In the genomic region with DNA sequence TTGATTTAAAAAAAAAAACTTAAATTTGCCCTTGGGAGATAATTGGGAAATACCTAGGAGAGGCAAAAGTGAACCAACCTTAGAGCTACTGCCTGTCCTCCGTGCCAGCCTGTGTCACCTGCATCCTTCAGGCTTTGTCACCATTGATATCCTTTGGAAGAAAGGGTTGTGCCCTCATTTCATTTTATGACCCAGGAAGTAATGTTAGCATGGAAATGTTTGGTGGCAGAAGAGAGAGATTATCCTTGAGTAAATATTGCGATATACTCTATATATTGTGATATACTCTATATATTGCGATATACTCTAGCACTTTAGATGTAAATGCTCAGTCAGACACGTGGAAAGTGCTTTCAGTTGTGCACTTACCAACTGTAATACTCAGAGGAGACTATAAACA, we compare ENCODE assay signal across 11 mouse cellular contexts. TPM values are rescaled to one million over a fixed set of nuclear protein-coding genes. Genes with fewer than 3 reads are reported as not detected.
DNase-seq lines count a peak whose midpoint lies in the region; ATAC-seq and TF ChIP-seq lines count a peak whose summit lies in the region.
"Had no signal": no experiment of that assay in that cellular context is flagged by ENCODE, and none has a peak within 500 bp of the region (broad histone marks: within the 10 kb centered on the region; RNA-seq: fewer than 3 reads in every experiment).

No protein-coding gene starts in this region.

- intact Hi-C loops in heart, postnatal 10 days (cut with DNase I) = no loop called here

- no peak overlapping the region for H3K4me3 ChIP-seq in lung, embryonic 15.5 days
- no peak overlapping the region for H3K4me3 ChIP-seq in lung, adult 2 months (replicated peaks; ENCODE audit: extremely low read depth, low read depth, low read length)
- peak overlapping the region; percentile 27 for H3K4me3 ChIP-seq in forebrain, embryonic 16.5 days (replicated peaks; ENCODE audit: low read length)
- no peak overlapping the region for H3K4me3 ChIP-seq in limb, embryonic 13.5 days
- H3K4me3 ChIP-seq in stomach, embryonic 15.5 days (replicated peaks) = no peak overlapping the region
- H3K4me3 ChIP-seq: heart, embryonic 12.5 days had no signal

- H3K4me2 ChIP-seq in lung, embryonic 15.5 days = peak overlapping the region; percentile 40
- peak overlapping the region; percentile 58 for H3K4me2 ChIP-seq in forebrain, embryonic 16.5 days (ENCODE audit: low read length)
- peak overlapping the region; percentile 59 for H3K4me2 ChIP-seq in limb, embryonic 13.5 days (replicated peaks)
- 0 out of 2 replicates have a peak overlapping the region, but pooled peaks have one; percentile 26 for H3K4me2 ChIP-seq in stomach, embryonic 15.5 days

- no peak overlapping the region for H3K9ac ChIP-seq in lung, embryonic 15.5 days
- no peak overlapping the region for H3K9ac ChIP-seq in forebrain, embryonic 16.5 days (replicated peaks; ENCODE audit: low read depth, low read length)
- peak overlapping the region; percentile 43; the same call in 1 of the 2 replicates for H3K9ac ChIP-seq in limb, embryonic 13.5 days
- no peak overlapping the region for H3K9ac ChIP-seq in stomach, embryonic 15.5 days
- H3K9ac ChIP-seq: heart, embryonic 12.5 days had no signal

- no peaks in the 10 kb centered on the region for H3K9me3 ChIP-seq in lung, embryonic 15.5 days
- no peaks in the 10 kb centered on the region for H3K9me3 ChIP-seq in forebrain, embryonic 16.5 days (ENCODE audit: control insufficient read depth, low read length)
- peaks cover 4% of the 10 kb centered on the region; the same call in 1 of the 2 replicates for H3K9me3 ChIP-seq in limb, embryonic 13.5 days
- no peaks in the 10 kb centered on the region for H3K9me3 ChIP-seq in stomach, embryonic 15.5 days
- H3K9me3 ChIP-seq: heart, embryonic 12.5 days had no signal

- no peak for TF ChIP-seq POLR2A in lung, adult 2 months (IDR thresholded peaks at IDR 0.05; ENCODE audit: borderline replicate concordance, extremely low read depth, low read depth, low read length)

- ATAC-seq in lung, embryonic 15.5 days (ENCODE audit: borderline replicate concordance, extremely low read depth, low FRiP score, low TSS enrichment) = no peak
- no peak for ATAC-seq in forebrain, embryonic 16.5 days
- ATAC-seq in limb, embryonic 13.5 days (ENCODE audit: low FRiP score, low read depth) = no peak
- ATAC-seq in stomach, embryonic 15.5 days (ENCODE audit: insufficient read depth, low FRiP score, low read depth) = no peak

- no peak for TF ChIP-seq CTCF in lung, adult 2 months (IDR thresholded peaks at IDR 0.05; ENCODE audit: insufficient read depth, low read length)

- H3K27ac ChIP-seq in lung, embryonic 15.5 days = no peak overlapping the region
- H3K27ac ChIP-seq in forebrain, embryonic 16.5 days (ENCODE audit: low read length) = no peak overlapping the region
- no peak overlapping the region for H3K27ac ChIP-seq in limb, embryonic 13.5 days
- no peak overlapping the region for H3K27ac ChIP-seq in stomach, embryonic 15.5 days

- H3K4me1 ChIP-seq in lung, embryonic 15.5 days = peaks cover 47% of the 10 kb centered on the region
- peaks cover 3% of the 10 kb centered on the region for H3K4me1 ChIP-seq in lung, adult 2 months (ENCODE audit: control insufficient read depth, insufficient read depth, low read length)
- H3K4me1 ChIP-seq in forebrain, embryonic 16.5 days (replicated peaks; ENCODE audit: control insufficient read depth, insufficient read depth, low read length) = peaks cover 72% of the 10 kb centered on the region
- H3K4me1 ChIP-seq in limb, embryonic 13.5 days = peaks cover 51% of the 10 kb centered on the region
- H3K4me1 ChIP-seq in stomach, embryonic 15.5 days = peaks cover 35% of the 10 kb centered on the region

- DNase-seq in lung, adult 2 months = no peak
- no peak for DNase-seq in adrenal gland, adult (ENCODE audit: inconsistent age in 2 of 2, low spot score in 1 of 2)
- DNase-seq in embryo, embryonic 10 days (ENCODE audit: low spot score) = no peak
- no peak for DNase-seq in heart, postnatal 10 days
- DNase-seq: kidney, postnatal 14 days; right cerebral cortex, adult 18-20 months had no signal

- H3K27me3 ChIP-seq in lung, embryonic 15.5 days = no peaks in the 10 kb centered on the region
- H3K27me3 ChIP-seq in forebrain, embryonic 16.5 days (replicated peaks; ENCODE audit: control insufficient read depth, insufficient read depth, low read length) = no peaks in the 10 kb centered on the region
- no peaks in the 10 kb centered on the region for H3K27me3 ChIP-seq in limb, embryonic 13.5 days
- H3K27me3 ChIP-seq in stomach, embryonic 15.5 days (replicated peaks) = no peaks in the 10 kb centered on the region
- H3K27me3 ChIP-seq: heart, embryonic 12.5 days had no signal

- 80% methylated on average over 4 of the region's 4 CpGs for WGBS in lung, embryonic 15.5 days
- WGBS in lung, adult 2 months = 81% methylated on average over 4 of the region's 4 CpGs
- WGBS in forebrain, embryonic 16.5 days = 70% methylated on average over 4 of the region's 4 CpGs
- WGBS in limb, embryonic 13.5 days = 81% methylated on average over 4 of the region's 4 CpGs
- WGBS in stomach, embryonic 15.5 days = 69% methylated on average over 4 of the region's 4 CpGs

- peaks cover 43% of the 10 kb centered on the region for H3K36me3 ChIP-seq in lung, embryonic 15.5 days
- H3K36me3 ChIP-seq in forebrain, embryonic 16.5 days (ENCODE audit: control insufficient read depth, insufficient read depth) = peaks cover 27% of the 10 kb centered on the region
- H3K36me3 ChIP-seq in limb, embryonic 13.5 days = peaks cover 70% of the 10 kb centered on the region
- H3K36me3 ChIP-seq in stomach, embryonic 15.5 days = peaks cover 22% of the 10 kb centered on the region

RNA-seq across cellular contexts. Expression of gene Tsc22d1, which starts 6.4 kb away (rescaled TPM):
- 625 and 654 TPM in 2 replicates for polyA plus RNA-seq in lung, embryonic 15.5 days (2015; fragmentation: Nextera tagmentation; extraction: Ambion mirVana)
- 163 and 215 TPM in 2 replicates for polyA plus RNA-seq in lung, adult 2 months (2012; rRNA removed)
- 749 and 886 TPM in 2 replicates for polyA plus RNA-seq in forebrain, embryonic 16.5 days (2015; fragmentation: Nextera tagmentation; extraction: Ambion mirVana)
- polyA plus RNA-seq in limb, embryonic 13.5 days (2015; fragmentation: Nextera tagmentation; extraction: Ambion mirVana) = 767 and 777 TPM in 2 replicates
- 474 and 525 TPM in 2 replicates for polyA plus RNA-seq in stomach, embryonic 15.5 days (2015; fragmentation: Nextera tagmentation; extraction: Ambion mirVana)
- 100 to 1,000 TPM; 366 to 428 TPM for total RNA-seq in heart, postnatal 10 days (2021)
